Comparison of ENCODE assay signal across 8 mouse cellular contexts in the genomic region with DNA sequence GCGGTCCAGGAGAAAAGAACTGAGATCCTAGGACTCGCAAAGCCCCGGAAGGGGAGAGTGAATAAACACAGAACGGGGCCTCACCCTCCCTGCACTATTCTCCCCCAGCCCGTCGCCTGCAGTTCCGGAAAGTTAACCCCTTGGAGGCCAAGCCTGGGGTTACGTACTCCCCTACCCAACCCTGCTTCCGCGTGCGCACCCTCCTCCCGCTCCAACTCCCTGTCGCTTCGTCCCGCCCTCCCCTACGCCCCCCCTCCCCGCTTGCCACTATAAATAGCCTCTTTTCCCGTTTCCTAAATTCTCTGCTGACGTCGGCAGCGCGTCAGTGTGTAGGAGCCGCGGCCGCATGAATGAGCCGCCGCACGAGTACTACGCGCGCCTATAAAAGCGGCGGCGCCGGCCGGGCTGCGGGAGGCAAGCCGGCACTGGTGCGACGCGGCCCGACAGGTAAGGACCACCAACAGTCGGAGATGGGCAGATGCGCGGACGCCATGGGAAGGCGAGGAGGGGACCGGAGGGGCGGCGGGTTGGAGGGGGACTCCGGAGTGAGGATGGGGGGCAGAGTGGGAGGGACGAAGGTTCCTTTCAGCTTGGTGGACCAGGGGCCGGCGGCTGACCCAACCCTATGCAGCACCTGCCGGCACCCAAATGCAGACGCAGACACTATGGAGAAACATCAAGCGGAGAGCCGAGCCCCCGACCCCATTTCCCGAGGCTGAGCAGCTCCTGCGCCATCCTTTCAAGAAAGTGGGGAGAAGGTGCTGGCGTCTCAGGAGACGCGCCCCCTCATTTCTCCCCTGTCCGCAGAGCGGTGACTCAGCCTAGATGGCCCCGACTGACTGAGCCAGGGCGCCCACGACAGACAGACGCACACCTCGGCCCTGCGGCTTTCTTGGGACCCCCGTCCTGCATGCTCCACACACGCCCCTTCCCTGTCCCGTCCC. TPM values are rescaled to one million over a fixed set of nuclear protein-coding genes. Genes with fewer than 3 reads are reported as not detected.
DNase-seq lines count a peak whose midpoint lies in the region; ATAC-seq and TF ChIP-seq lines count a peak whose summit lies in the region.

No protein-coding gene starts in this region.

- H3K27me3 ChIP-seq in embryonic facial prominence, embryonic 10.5 days (replicated peaks; ENCODE audit: low read depth, poor library complexity, severe bottlenecking), result peaks cover 79% of the 10 kb centered on the region
- peaks cover 17% of the 10 kb centered on the region; the same call in 1 of the 2 replicates for H3K27me3 ChIP-seq in hindbrain, embryonic 15.5 days
- H3K27me3 ChIP-seq in stomach, embryonic 15.5 days (replicated peaks), result peaks cover 46% of the 10 kb centered on the region

- intact Hi-C loops in left cerebral cortex, adult 2 months (cut with DNase I), result loop anchor here (2.0 to 5.0 kb wide), 2 partner anchors 288 to 340 kb away; partner anchors contain the start of genes Mnt and Tlcd2

- H3K4me2 ChIP-seq in hindbrain, embryonic 15.5 days, result peak overlapping the region; percentile 75
- H3K4me2 ChIP-seq in stomach, embryonic 15.5 days, result peak overlapping the region; percentile 97

- peaks cover 15% of the 10 kb centered on the region for H3K36me3 ChIP-seq in embryonic facial prominence, embryonic 10.5 days (replicated peaks)
- peaks cover 7% of the 10 kb centered on the region; the same call in 1 of the 2 replicates for H3K36me3 ChIP-seq in hindbrain, embryonic 15.5 days
- peaks cover 5% of the 10 kb centered on the region; the same call in 1 of the 2 replicates for H3K36me3 ChIP-seq in stomach, embryonic 15.5 days

- no peak for TF ChIP-seq CTCF in left cerebral cortex, adult 2 months (IDR thresholded peaks at IDR 0.05)

- WGBS in embryonic facial prominence, embryonic 10.5 days, result under 1% methylated on average over 75 of the region's 75 CpGs
- under 1% methylated on average over 75 of the region's 75 CpGs for WGBS in hindbrain, embryonic 15.5 days
- WGBS in stomach, embryonic 15.5 days, result under 1% methylated on average over 75 of the region's 75 CpGs

- peak overlapping the region; percentile 61 for H3K9ac ChIP-seq in hindbrain, embryonic 15.5 days
- no peak overlapping the region; the same call in 1 of the 2 replicates for H3K9ac ChIP-seq in stomach, embryonic 15.5 days

- H3K4me1 ChIP-seq in embryonic facial prominence, embryonic 10.5 days, result peaks cover 62% of the 10 kb centered on the region
- H3K4me1 ChIP-seq in hindbrain, embryonic 15.5 days (replicated peaks), result peaks cover 68% of the 10 kb centered on the region
- peaks cover 50% of the 10 kb centered on the region for H3K4me1 ChIP-seq in stomach, embryonic 15.5 days

- no peaks in the 10 kb centered on the region for H3K9me3 ChIP-seq in embryonic facial prominence, embryonic 10.5 days
- no peaks in the 10 kb centered on the region for H3K9me3 ChIP-seq in hindbrain, embryonic 15.5 days
- no peaks in the 10 kb centered on the region for H3K9me3 ChIP-seq in stomach, embryonic 15.5 days

- peak; percentile 82 to 84 for DNase-seq in left cerebral cortex, adult 2 months (ENCODE audit: extremely low spot score in 1 of 2, low spot score in 2 of 2)
- no peak for DNase-seq in left cerebral cortex, adult 11 months (ENCODE audit: low spot score)
- DNase-seq in adrenal gland, postnatal 25 days, result peak; percentile 31
- peak; percentile 52 for DNase-seq in embryonic facial prominence, embryonic 10.5 days (ENCODE audit: low spot score)
- DNase-seq in lung, postnatal 4 days, result peak; percentile 43 to 49
- DNase-seq in urinary bladder, postnatal 4 days (ENCODE audit: low spot score in 2 of 2), result no peak

- H3K4me3 ChIP-seq in left cerebral cortex, adult 2 months, result peak overlapping the region; percentile 66
- H3K4me3 ChIP-seq in embryonic facial prominence, embryonic 10.5 days, result peak overlapping the region; percentile 73
- H3K4me3 ChIP-seq in hindbrain, embryonic 15.5 days, result peak overlapping the region; percentile 79
- H3K4me3 ChIP-seq in stomach, embryonic 15.5 days (replicated peaks), result peak overlapping the region; percentile 71

- peak overlapping the region; percentile 96 for H3K27ac ChIP-seq in left cerebral cortex, adult 2 months
- peak overlapping the region; percentile 75; the same call in 1 of the 2 replicates for H3K27ac ChIP-seq in embryonic facial prominence, embryonic 10.5 days (replicated peaks)
- peak overlapping the region; percentile 87 for H3K27ac ChIP-seq in hindbrain, embryonic 15.5 days (replicated peaks)
- no peak overlapping the region for H3K27ac ChIP-seq in stomach, embryonic 15.5 days

- no peak for ATAC-seq in hindbrain, embryonic 15.5 days (ENCODE audit: low FRiP score, low read depth)
- ATAC-seq in stomach, embryonic 15.5 days (ENCODE audit: insufficient read depth, low FRiP score, low read depth), result no peak

RNA-seq across cellular contexts. Expression of gene Hic1, which starts 3.1 kb away (rescaled TPM):
- 1 to 10 TPM; 3.3 to 3.9 TPM for total RNA-seq in left cerebral cortex, adult 2 months (2021)
- 7.3 and 9.9 TPM in 2 replicates for total RNA-seq in adrenal gland, postnatal 25 days (2021)
- polyA plus RNA-seq in embryonic facial prominence, embryonic 10.5 days (2016; fragmentation: Nextera tagmentation; extraction: Ambion mirVana), result 0.23 and 1.3 TPM in 2 replicates
- 4.2 and 4.8 TPM in 2 replicates for polyA plus RNA-seq in hindbrain, embryonic 15.5 days (2015; fragmentation: Nextera tagmentation; extraction: Ambion mirVana)
- polyA plus RNA-seq in stomach, embryonic 15.5 days (2015; fragmentation: Nextera tagmentation; extraction: Ambion mirVana), result 25.3 and 28.0 TPM in 2 replicates

RNA-seq across cellular contexts. Expression of gene Ovca2, which starts 6.2 kb away (rescaled TPM):
- total RNA-seq in left cerebral cortex, adult 2 months (2021), result 10 to 100 TPM; 12.1 to 12.7 TPM
- total RNA-seq in adrenal gland, postnatal 25 days (2021), result 22.4 and 23.9 TPM in 2 replicates
- polyA plus RNA-seq in embryonic facial prominence, embryonic 10.5 days (2016; fragmentation: Nextera tagmentation; extraction: Ambion mirVana), result 35.4 and 36.7 TPM in 2 replicates
- 14.3 and 14.8 TPM in 2 replicates for polyA plus RNA-seq in hindbrain, embryonic 15.5 days (2015; fragmentation: Nextera tagmentation; extraction: Ambion mirVana)
- polyA plus RNA-seq in stomach, embryonic 15.5 days (2015; fragmentation: Nextera tagmentation; extraction: Ambion mirVana), result 21.0 and 22.2 TPM in 2 replicates

RNA-seq across cellular contexts. Expression of gene Dph1, which starts 18.6 kb away (rescaled TPM):
- 10 to 100 TPM; 27.9 to 28.9 TPM for total RNA-seq in left cerebral cortex, adult 2 months (2021)
- total RNA-seq in adrenal gland, postnatal 25 days (2021), result 29.2 and 34.4 TPM in 2 replicates
- 24.9 and 29.2 TPM in 2 replicates for polyA plus RNA-seq in embryonic facial prominence, embryonic 10.5 days (2016; fragmentation: Nextera tagmentation; extraction: Ambion mirVana)
- polyA plus RNA-seq in hindbrain, embryonic 15.5 days (2015; fragmentation: Nextera tagmentation; extraction: Ambion mirVana), result 14.0 and 15.9 TPM in 2 replicates
- polyA plus RNA-seq in stomach, embryonic 15.5 days (2015; fragmentation: Nextera tagmentation; extraction: Ambion mirVana), result 18.4 and 21.3 TPM in 2 replicates

RNA-seq across cellular contexts. Expression of gene Rtn4rl1, which starts 21.2 kb away (rescaled TPM):
- total RNA-seq in left cerebral cortex, adult 2 months (2021), result 10 to 100 TPM; 89.0 to 99.0 TPM
- total RNA-seq in adrenal gland, postnatal 25 days (2021), result 37.8 and 42.2 TPM in 2 replicates
- polyA plus RNA-seq in embryonic facial prominence, embryonic 10.5 days (2016; fragmentation: Nextera tagmentation; extraction: Ambion mirVana), result 1.5 and 2.1 TPM in 2 replicates
- polyA plus RNA-seq in hindbrain, embryonic 15.5 days (2015; fragmentation: Nextera tagmentation; extraction: Ambion mirVana), result 11.7 and 12.6 TPM in 2 replicates
- polyA plus RNA-seq in stomach, embryonic 15.5 days (2015; fragmentation: Nextera tagmentation; extraction: Ambion mirVana), result 2.2 and 2.3 TPM in 2 replicates

Comparison
In these comparisons a context has a peak if more than half of its experiments do, and no peak if none do; other contexts are left out.
1. DNase-seq: peak in left cerebral cortex, adult 2 months (2 of 2), adrenal gland, postnatal 25 days (single experiment), embryonic facial prominence, embryonic 10.5 days (single experiment) and lung, postnatal 4 days (2 of 2); none in left cerebral cortex, adult 11 months (single experiment) and urinary bladder, postnatal 4 days (0 of 2).
2. Peak in every context shown above with its lines, with median percentiles within 50 percentile points of each other: H3K4me3 ChIP-seq.